Mouse (Mus musculus): ENCODE measurements around the gene 4930455H04Rik. TPM values are rescaled to one million over a fixed set of nuclear protein-coding genes. Genes with fewer than 3 reads are reported as not detected.

The 4930455H04Rik gene
- polyA plus RNA-seq, 1 experiment from 2014 or later, result not detected

Other genes with a start within 250 kb of the 4930455H04Rik start
- 10.7 and 11.8 TPM in 2 replicates for gene Agl, start 160.1 kb upstream of the 4930455H04Rik start, polyA plus RNA-seq (2014; fragmentation: Nextera tagmentation; extraction: Ambion mirVana)
- 1.9 and 3.1 TPM in 2 replicates for gene Frrs1, start 108.8 kb upstream of the 4930455H04Rik start, polyA plus RNA-seq (2014; fragmentation: Nextera tagmentation; extraction: Ambion mirVana)
- gene Palmd, start 720 bp downstream of the 4930455H04Rik start, polyA plus RNA-seq (2014; fragmentation: Nextera tagmentation; extraction: Ambion mirVana), result 15.9 and 17.3 TPM in 2 replicates

All from forebrain, embryonic 14.5 days (tissue).